Mouse (Mus musculus): ENCODE measurements at regions not wholly inside any gene's neighbourhood (a gene's known extent, or its start where the extent isn't known, plus 50 kb on each side); places are given as distances from the start of the nearest gene placed in this dataset.
"Not testable (repeated sequence)": the region's sequence is repeated elsewhere in the genome, so short reads cannot be mapped to it uniquely, and the experiment has no call there.

GRCm38 (mm10) chr12:114285082-114285481 is 741.4 kb downstream of the Adam6a start:
- intact Hi-C loops (cut with DNase I) = no loop called here
- no peak for DNase-seq

GRCm38 (mm10) chr12:114287041-114287440 is 743.3 kb downstream of the Adam6a start:
- intact Hi-C loops (cut with DNase I) = no loop called here
- DNase-seq = no peak

- DNase-seq = no peak
- intact Hi-C loops (cut with DNase I) = no loop called here
These were observed 747.4 kb downstream of the Adam6a start for GRCm38 (mm10) chr12:114291083-114291482.

GRCm38 (mm10) chr12:114299771-114300170 is 756.1 kb downstream of the Adam6a start:
- intact Hi-C loops (cut with DNase I) = no loop called here
- DNase-seq = no peak

- DNase-seq = no peak
- intact Hi-C loops (cut with DNase I) = no loop called here
These were observed 758.0 kb downstream of the Adam6a start for GRCm38 (mm10) chr12:114301728-114302127.

GRCm38 (mm10) chr12:114332552-114332951 is 788.8 kb downstream of the Adam6a start:
- DNase-seq = no peak
- intact Hi-C loops (cut with DNase I) = no loop called here

GRCm38 (mm10) chr12:114366276-114366675 is 822.6 kb downstream of the Adam6a start:
- intact Hi-C loops (cut with DNase I) = no loop called here
- no peak for DNase-seq

GRCm38 (mm10) chr12:114378696-114379350 is 835.1 kb downstream of the Adam6a start:
- DNase-seq = peak; percentile 17 to 35
- intact Hi-C loops (cut with DNase I) = not testable (repeated sequence)

GRCm38 (mm10) chr12:114391447-114391846 is 847.7 kb downstream of the Adam6a start:
- intact Hi-C loops (cut with DNase I) = no loop called here

GRCm38 (mm10) chr12:114406206-114406605 is 862.5 kb downstream of the Adam6a start:
- intact Hi-C loops (cut with DNase I) = no loop called here
- no peak for DNase-seq

More at GRCm38 (mm10) chr12:114391447-114391846, 847.7 kb downstream of the Adam6a start:
- no peak for DNase-seq

- no peak for DNase-seq
- intact Hi-C loops (cut with DNase I) = no loop called here
These were observed 890.8 kb downstream of the Adam6a start for GRCm38 (mm10) chr12:114434529-114434928.

GRCm38 (mm10) chr12:114462037-114462436 is 918.3 kb downstream of the Adam6a start:
- intact Hi-C loops (cut with DNase I) = no loop called here
- no peak for DNase-seq

GRCm38 (mm10) chr12:114462566-114462965 is 918.9 kb downstream of the Adam6a start:
- no peak for DNase-seq
- intact Hi-C loops (cut with DNase I) = no loop called here

- DNase-seq = no peak
- intact Hi-C loops (cut with DNase I) = no loop called here
These were observed 925.1 kb downstream of the Adam6a start for GRCm38 (mm10) chr12:114468857-114469256.

- intact Hi-C loops (cut with DNase I); DNase-seq: not testable (repeated sequence)
These were observed 929.0 kb downstream of the Adam6a start for GRCm38 (mm10) chr12:114472678-114473077.

GRCm38 (mm10) chr12:114478741-114479140 is 935.0 kb downstream of the Adam6a start:
- intact Hi-C loops (cut with DNase I) = no loop called here
- no peak for DNase-seq

GRCm38 (mm10) chr12:114493500-114494031 is 949.9 kb downstream of the Adam6a start:
- DNase-seq; intact Hi-C loops (cut with DNase I): not testable (repeated sequence)

- DNase-seq = no peak
- intact Hi-C loops (cut with DNase I) = no loop called here
These were observed 952.0 kb downstream of the Adam6a start for GRCm38 (mm10) chr12:114495741-114496140.

GRCm38 (mm10) chr12:114513143-114513542 is 969.4 kb downstream of the Adam6a start:
- intact Hi-C loops (cut with DNase I) = no loop called here
- DNase-seq = no peak

GRCm38 (mm10) chr12:114542094-114542493 is 998.4 kb downstream of the Adam6a start:
- DNase-seq; intact Hi-C loops (cut with DNase I): not testable (repeated sequence)

- DNase-seq; intact Hi-C loops (cut with DNase I): not testable (repeated sequence)
These were observed 1001.2 kb downstream of the Adam6a start for GRCm38 (mm10) chr12:114544931-114545330.

GRCm38 (mm10) chr12:114562440-114562839 is 1018.7 kb downstream of the Adam6a start:
- intact Hi-C loops (cut with DNase I) = no loop called here
- no peak for DNase-seq

Measured in heart, postnatal 14 days (tissue).